Mouse (Mus musculus) heart, embryonic 13.5 days (tissue): Measurements from ENCODE around the gene Eif2ak3. TPM values are rescaled to one million over a fixed set of nuclear protein-coding genes. Genes with fewer than 3 reads are reported as not detected.

Source experiments
- ATAC-seq: fragments of 200-750 bp; cut with Nextera tagmentation; 2 replicates; pipeline ENCODE4 v1.8.0; 2017; ENCODE audit warnings: moderate TSS enrichment; ENCODE audit not compliant: insufficient number of reproducible peaks, low FRiP score, low TSS enrichment; ENCODE audit errors: extremely low read depth
- H3K27ac ChIP-seq: fragments of 300-500 bp; sonication (generic); replicated peaks from 2 replicates; pipeline ENCODE4 v1.5.1; 2015; ENCODE audit warnings: moderate library complexity, mild to moderate bottlenecking, inconsistent platforms
- H3K27me3 ChIP-seq: fragments of 300-500 bp; sonication (generic); replicated peaks from 2 replicates; pipeline ENCODE4 v1.6.1; 2015; ENCODE audit warnings: mild to moderate bottlenecking, inconsistent platforms
- H3K36me3 ChIP-seq: fragments of 300-500 bp; sonication (generic); 2 replicates; pipeline ENCODE4 v1.6.1; 2015; ENCODE audit warnings: mild to moderate bottlenecking, inconsistent platforms
- H3K4me1 ChIP-seq: fragments of 300-500 bp; sonication (generic); 2 replicates; pipeline ENCODE4 v1.6.1; 2015; ENCODE audit warnings: inconsistent platforms
- H3K4me2 ChIP-seq: fragments of 300-500 bp; sonication (generic); 2 replicates; pipeline ENCODE4 v1.6.1; 2015; ENCODE audit warnings: inconsistent platforms, mild to moderate bottlenecking, moderate library complexity
- H3K4me3 ChIP-seq: fragments of 300-500 bp; sonication (generic); 2 replicates; pipeline ENCODE4 v1.5.1; 2015; ENCODE audit warnings: moderate library complexity, mild to moderate bottlenecking, inconsistent platforms
- H3K9ac ChIP-seq: fragments of 300-500 bp; sonication (generic); 2 replicates; pipeline ENCODE4 v1.6.1; 2015; ENCODE audit warnings: inconsistent platforms, mild to moderate bottlenecking, moderate library complexity
- H3K9me3 ChIP-seq: fragments of 300-500 bp; sonication (generic); 2 replicates; pipeline ENCODE4 v1.6.1; 2016; ENCODE audit warnings: inconsistent platforms
- WGBS: fragments of 180-500 bp; shearing (Covaris S2); methylation state at CpG from one replicate; pipeline ENCODE4 v1.1.7; 2015; ENCODE audit warnings: mixed read lengths; 5-methylcytosine and 5-hydroxymethylcytosine counted together
- polyA plus RNA-seq: library from polyadenylated mRNA; unstranded; fragments of >200 nt; fragmentation: Nextera tagmentation; extraction: Ambion mirVana; gene quantifications from 2 replicates; pipeline ENCODE4 v1.2.1, GENCODE M21; 2015

Gene Eif2ak3
- polyA plus RNA-seq, 1 experiment from 2014 or later, result 6.0 TPM

- Histone ChIP-seq H3K27me3 (no peaks in the 10 kb centered on the region), H3K4me2 (no peak overlapping the region), H3K4me1 (peaks cover 13% of the 10 kb centered on the region), H3K9me3 (no peaks in the 10 kb centered on the region), H3K9ac (no peak overlapping the region), H3K4me3 (no peak overlapping the region), H3K27ac (no peak overlapping the region), H3K36me3 (no peaks in the 10 kb centered on the region)
- no peak for ATAC-seq
- 89% methylated on average over 9 of the region's 9 CpGs for WGBS
Measured at GRCm38 (mm10) chr6:70867297-70867696, 23.0 kb downstream of the Eif2ak3 start.

- peaks cover 25% of the 10 kb centered on the region for H3K4me1 ChIP-seq
- peak overlapping the region; percentile 47 for H3K4me2 ChIP-seq
- no peak for ATAC-seq
- H3K4me3 ChIP-seq, result no peak overlapping the region
- H3K27ac ChIP-seq, result peak overlapping the region; percentile 69
- no peak overlapping the region; the same call in 1 of the 2 replicates for H3K9ac ChIP-seq
- H3K36me3 ChIP-seq, result 0 out of 2 replicates have a peak, but pooled peaks cover under 1% of the 10 kb centered on the region
- no peaks in the 10 kb centered on the region for H3K27me3 ChIP-seq
- no peaks in the 10 kb centered on the region for H3K9me3 ChIP-seq
- 72% methylated on average over 14 of the region's 14 CpGs for WGBS
Measured at GRCm38 (mm10) chr6:70871511-70871980, 27.2 kb downstream of the Eif2ak3 start.

- peak overlapping the region; percentile 69 for H3K27ac ChIP-seq
Measured at GRCm38 (mm10) chr6:70872128-70872527, 27.8 kb downstream of the Eif2ak3 start.

GRCm38 (mm10) chr6:70872570-70872969 is 28.3 kb downstream of the Eif2ak3 start:
- Histone ChIP-seq H3K27me3 (no peaks in the 10 kb centered on the region), H3K9ac (no peak overlapping the region), H3K4me3 (no peak overlapping the region), H3K9me3 (no peaks in the 10 kb centered on the region), H3K4me2 (peak overlapping the region; percentile 47), H3K36me3 (peaks cover 8% of the 10 kb centered on the region), H3K27ac (peak overlapping the region; percentile 69), H3K4me1 (peaks cover 25% of the 10 kb centered on the region)
- WGBS, result 59% methylated on average over 7 of the region's 7 CpGs
- no peak for ATAC-seq

More at GRCm38 (mm10) chr6:70872128-70872527, 27.8 kb downstream of the Eif2ak3 start:
- Histone ChIP-seq H3K4me3 (no peak overlapping the region), H3K9ac (no peak overlapping the region), H3K4me2 (peak overlapping the region; percentile 47), H3K4me1 (peaks cover 25% of the 10 kb centered on the region), H3K36me3 (peaks cover 5% of the 10 kb centered on the region; the same call in 1 of the 2 replicates), H3K9me3 (no peaks in the 10 kb centered on the region), H3K27me3 (no peaks in the 10 kb centered on the region)
- peak; percentile 29; the same call in 1 of the 2 replicates for ATAC-seq
- WGBS, result 47% methylated on average over 10 of the region's 10 CpGs

- 72% methylated on average over 5 of the region's 5 CpGs for WGBS
- H3K27me3 ChIP-seq, result no peaks in the 10 kb centered on the region
- ATAC-seq, result no peak
- peaks cover 19% of the 10 kb centered on the region for H3K36me3 ChIP-seq
- H3K4me1 ChIP-seq, result peaks cover 25% of the 10 kb centered on the region
- H3K4me3 ChIP-seq, result no peak overlapping the region
- no peak overlapping the region for H3K4me2 ChIP-seq
- H3K9ac ChIP-seq, result no peak overlapping the region
- no peaks in the 10 kb centered on the region for H3K9me3 ChIP-seq
- no peak overlapping the region for H3K27ac ChIP-seq
Measured at GRCm38 (mm10) chr6:70874035-70874775, 29.9 kb downstream of the Eif2ak3 start.

GRCm38 (mm10) chr6:70875017-70875416 is 30.7 kb downstream of the Eif2ak3 start:
- peaks cover 28% of the 10 kb centered on the region for H3K36me3 ChIP-seq
- peaks cover 28% of the 10 kb centered on the region for H3K4me1 ChIP-seq
- 85% methylated on average over 1 of the region's 1 CpGs for WGBS
- no peak overlapping the region for H3K4me3 ChIP-seq
- no peak overlapping the region for H3K9ac ChIP-seq
- H3K27me3 ChIP-seq, result no peaks in the 10 kb centered on the region
- no peak for ATAC-seq
- no peaks in the 10 kb centered on the region for H3K9me3 ChIP-seq
- no peak overlapping the region for H3K27ac ChIP-seq
- no peak overlapping the region for H3K4me2 ChIP-seq

GRCm38 (mm10) chr6:70880714-70881304 is 36.5 kb downstream of the Eif2ak3 start:
- peaks cover 3% of the 10 kb centered on the region; the same call in 1 of the 2 replicates for H3K4me1 ChIP-seq
- peaks cover 71% of the 10 kb centered on the region for H3K36me3 ChIP-seq
- no peak for ATAC-seq
- WGBS, result 18% methylated on average over 5 of the region's 5 CpGs
- no peak overlapping the region for H3K27ac ChIP-seq
- no peaks in the 10 kb centered on the region for H3K27me3 ChIP-seq
- H3K4me3 ChIP-seq, result no peak overlapping the region
- H3K9me3 ChIP-seq, result no peaks in the 10 kb centered on the region
- no peak overlapping the region for H3K4me2 ChIP-seq
- H3K9ac ChIP-seq, result no peak overlapping the region

- Histone ChIP-seq H3K27ac (peak overlapping the region; percentile 41), H3K9ac (peak overlapping the region; percentile 12; the same call in 1 of the 2 replicates), H3K27me3 (no peaks in the 10 kb centered on the region), H3K36me3 (peaks cover 98% of the 10 kb centered on the region), H3K4me3 (peak overlapping the region; percentile 10), H3K4me1 (peaks cover 9% of the 10 kb centered on the region), H3K4me2 (peak overlapping the region; percentile 42), H3K9me3 (no peaks in the 10 kb centered on the region)
- 60% methylated on average over 11 of the region's 11 CpGs for WGBS
- no peak for ATAC-seq
Measured at GRCm38 (mm10) chr6:70887993-70888392, 43.7 kb downstream of the Eif2ak3 start.

- no peaks in the 10 kb centered on the region for H3K9me3 ChIP-seq
- H3K9ac ChIP-seq, result no peak overlapping the region
- H3K36me3 ChIP-seq, result peaks cover 81% of the 10 kb centered on the region
- no peak overlapping the region for H3K4me3 ChIP-seq
- ATAC-seq, result no peak
- no peaks in the 10 kb centered on the region for H3K27me3 ChIP-seq
- H3K27ac ChIP-seq, result no peak overlapping the region
- H3K4me1 ChIP-seq, result no peaks in the 10 kb centered on the region
- WGBS, result 75% methylated on average over 6 of the region's 6 CpGs
- H3K4me2 ChIP-seq, result no peak overlapping the region
Measured at GRCm38 (mm10) chr6:70898166-70898565, 53.9 kb downstream of the Eif2ak3 start.

- no peaks in the 10 kb centered on the region for H3K4me1 ChIP-seq
- WGBS, result 50% methylated on average over 8 of the region's 8 CpGs
Measured at GRCm38 (mm10) chr6:70899594-70900003, 55.3 kb downstream of the Eif2ak3 start.

GRCm38 (mm10) chr6:70903689-70904088 is 59.4 kb downstream of the Eif2ak3 start:
- Histone ChIP-seq H3K9me3 (no peaks in the 10 kb centered on the region), H3K27ac (no peak overlapping the region), H3K36me3 (peaks cover 61% of the 10 kb centered on the region), H3K4me3 (no peak overlapping the region), H3K4me2 (no peak overlapping the region), H3K4me1 (no peaks in the 10 kb centered on the region), H3K9ac (no peak overlapping the region), H3K27me3 (no peaks in the 10 kb centered on the region)
- ATAC-seq, result no peak
- 85% methylated on average over 5 of the region's 5 CpGs for WGBS

More at GRCm38 (mm10) chr6:70899594-70900003, 55.3 kb downstream of the Eif2ak3 start:
- Histone ChIP-seq H3K9me3 (no peaks in the 10 kb centered on the region), H3K4me3 (no peak overlapping the region), H3K36me3 (peaks cover 78% of the 10 kb centered on the region), H3K9ac (no peak overlapping the region), H3K27me3 (no peaks in the 10 kb centered on the region), H3K27ac (no peak overlapping the region), H3K4me2 (no peak overlapping the region)
- ATAC-seq, result no peak
